Mouse (Mus musculus) cerebellum, adult 2 months (tissue): ENCODE measurements around the gene Gpr45.

Source experiments
- CTCF ChIP-seq: fragments of 200-500 bp; IDR thresholded peaks from 2 replicates; pipeline ENCODE4 v1.5.1; 2011; ENCODE audit warnings: low read depth, mild to moderate bottlenecking, control low read depth, low read length, moderate library complexity, borderline replicate concordance; ENCODE audit not compliant: insufficient read depth
- POLR2A ChIP-seq: fragments of 200-500 bp; IDR thresholded peaks from 2 replicates; pipeline ENCODE4 v1.6.1; 2011; ENCODE audit warnings: low read length, control low read depth, borderline replicate concordance; ENCODE audit not compliant: insufficient read depth

DNA sequence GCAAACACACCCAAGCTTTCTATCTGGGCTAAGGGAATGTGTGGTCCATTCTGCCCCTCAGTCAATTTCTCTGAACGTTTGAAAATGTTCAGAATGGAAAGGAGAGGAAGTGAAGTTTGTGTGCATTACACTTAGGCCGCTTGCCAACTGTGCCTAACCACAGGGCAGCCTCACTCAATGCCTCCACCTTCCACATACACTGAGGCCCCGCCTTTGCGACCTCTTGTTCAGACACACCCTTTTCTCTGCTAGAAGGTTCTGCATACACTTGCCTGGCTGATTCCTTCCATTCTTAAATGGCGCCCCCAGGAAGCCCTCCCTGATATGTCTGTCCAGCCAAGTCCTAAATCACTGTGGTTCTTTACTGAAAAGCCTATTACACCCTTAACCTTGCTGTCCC is 118.1 kb downstream of the Gpr45 start:
- TF ChIP-seq CTCF (no peak), POLR2A (no peak)
